Mouse (Mus musculus) megakaryocyte, embryonic 14.5 days (primary cell): ENCODE measurements at regions not wholly inside any gene's neighbourhood (a gene's known extent, or its start where the extent isn't known, plus 50 kb on each side); places are given as distances from the start of the nearest gene placed in this dataset.
"Not testable (repeated sequence)": the region's sequence is repeated elsewhere in the genome, so short reads cannot be mapped to it uniquely, and the experiment has no call there.

Experiments used
- H3K27me3 ChIP-seq: replicated peaks from 2 replicates; pipeline ENCODE3; 2012; ENCODE audit warnings: inconsistent platforms
- H3K36me3 ChIP-seq: replicated peaks from 2 replicates; pipeline ENCODE3; 2012; ENCODE audit warnings: low read length, inconsistent platforms, mixed read lengths
- H3K4me1 ChIP-seq: 2 replicates; pipeline ENCODE4 v1.6.1; 2012; ENCODE audit warnings: inconsistent platforms
- H3K4me3 ChIP-seq: replicated peaks from 2 replicates; pipeline ENCODE3; 2012; ENCODE audit warnings: moderate library complexity, mild to moderate bottlenecking, inconsistent platforms
- H3K9me3 ChIP-seq: 2 replicates; pipeline ENCODE4 v1.6.1; 2012; ENCODE audit warnings: inconsistent platforms
- FLI1 ChIP-seq: IDR thresholded peaks from 2 replicates; pipeline ENCODE4 v1.6.1; 2012; ENCODE audit warnings: low read length, inconsistent platforms, mixed read lengths
- GATA1 ChIP-seq: IDR thresholded peaks from 3 replicates; pipeline ENCODE4 v1.6.1; 2012; ENCODE audit warnings: mixed read lengths, low read length, inconsistent platforms, borderline replicate concordance

DNA sequence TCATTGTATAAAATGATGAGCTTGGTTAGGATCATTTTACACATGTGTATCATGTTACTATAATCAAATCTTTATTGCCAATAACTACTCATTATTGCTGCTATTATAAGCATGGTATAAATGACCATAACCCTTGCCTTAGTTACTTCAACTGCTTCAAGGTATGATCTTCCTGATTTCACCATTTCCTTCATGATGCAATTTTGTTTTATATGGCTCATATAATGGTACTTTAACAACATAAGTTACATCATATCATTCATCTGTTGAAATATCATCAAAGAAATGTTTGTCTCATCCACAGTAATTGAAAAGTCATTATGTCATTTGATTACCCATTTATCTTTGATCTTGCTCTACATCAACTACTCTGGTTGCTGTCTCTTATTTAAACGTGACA, 188.3 kb upstream of the Cntn5 start:
- no peak for TF ChIP-seq GATA1
- no peak for TF ChIP-seq FLI1
- Histone ChIP-seq H3K4me3 (no peak overlapping the region), H3K36me3 (no peaks in the 10 kb centered on the region), H3K27me3 (no peaks in the 10 kb centered on the region), H3K9me3 (no peaks in the 10 kb centered on the region), H3K4me1 (no peaks in the 10 kb centered on the region)

DNA sequence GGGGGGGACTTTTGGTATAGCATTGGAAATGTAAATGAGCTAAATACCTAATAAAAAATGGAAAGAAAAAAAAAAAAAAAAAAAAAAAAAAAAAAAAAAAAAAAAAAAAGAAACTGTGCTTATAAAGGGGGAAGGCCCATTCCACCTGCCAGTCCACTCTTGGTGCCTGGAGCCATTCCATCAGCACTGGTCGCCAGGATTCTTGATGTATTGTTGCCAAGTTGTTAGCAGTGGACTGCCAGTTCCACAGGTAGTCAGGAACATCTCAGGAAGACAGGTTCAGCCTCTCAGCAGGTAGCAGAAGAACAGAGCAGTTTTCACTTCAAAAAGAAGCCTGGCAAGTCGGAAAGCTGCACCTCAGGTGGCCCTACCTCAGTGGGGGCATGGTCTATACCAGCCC, 162.6 kb upstream of the Cntn5 start:
- H3K36me3 ChIP-seq, H3K9me3 ChIP-seq, H3K27me3 ChIP-seq, H3K4me3 ChIP-seq, H3K4me1 ChIP-seq: not testable (repeated sequence)

DNA sequence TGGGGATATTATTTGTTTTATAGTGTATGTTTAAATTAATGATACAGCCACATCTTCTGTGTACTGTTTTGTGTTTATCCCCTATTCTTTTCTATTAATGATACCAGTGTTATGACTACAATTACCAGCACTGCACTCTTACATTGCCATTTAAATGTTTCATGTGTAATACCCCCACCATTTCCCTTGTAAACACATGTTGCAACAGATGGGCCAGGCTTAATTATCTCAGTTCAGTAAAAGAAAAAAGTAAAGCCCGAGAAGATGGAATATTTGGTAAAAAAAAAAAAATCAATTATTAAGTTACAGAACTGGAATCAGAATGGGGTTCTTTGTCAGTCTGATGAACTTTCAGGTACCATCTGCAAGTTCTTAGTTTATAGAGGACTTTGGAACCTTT, 158.3 kb upstream of the Cntn5 start:
- no peaks in the 10 kb centered on the region for H3K36me3 ChIP-seq
- no peak overlapping the region for H3K4me3 ChIP-seq
- no peaks in the 10 kb centered on the region for H3K9me3 ChIP-seq
- TF ChIP-seq GATA1: no peak
- TF ChIP-seq FLI1: no peak
- no peaks in the 10 kb centered on the region for H3K4me1 ChIP-seq
- H3K27me3 ChIP-seq: no peaks in the 10 kb centered on the region
